Comparison of ENCODE assay signal across 17 mouse cellular contexts in the genomic region with DNA sequence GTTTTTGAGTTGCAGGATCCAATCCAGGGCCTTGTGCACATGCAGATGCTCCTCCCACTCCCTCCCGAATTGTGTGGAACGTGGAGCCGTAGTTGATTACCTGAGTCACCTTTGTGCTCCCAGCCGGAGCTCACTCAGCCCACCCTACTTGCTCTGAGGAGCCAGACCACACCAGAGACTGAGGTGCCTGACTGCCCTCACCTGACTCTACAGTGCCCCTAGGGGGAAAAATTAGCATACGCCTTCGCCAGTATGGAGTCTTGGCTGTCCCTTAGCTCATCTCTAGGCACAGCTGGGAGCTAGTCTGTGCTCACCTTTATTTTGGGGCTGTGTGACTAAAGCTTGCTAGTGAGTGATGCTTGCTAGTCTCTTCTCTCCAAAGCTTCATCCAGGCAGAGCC. TPM values are rescaled to one million over a fixed set of nuclear protein-coding genes. Genes with fewer than 3 reads are reported as not detected.
A peak's percentile ranks its signal among the peaks of the same experiment; 100 is the strongest.
DNase-seq lines count a peak whose midpoint lies in the region; ATAC-seq and TF ChIP-seq lines count a peak whose summit lies in the region.
"Had no signal": no experiment of that assay in that cellular context is flagged by ENCODE, and none has a peak within 500 bp of the region (broad histone marks: within the 10 kb centered on the region; RNA-seq: fewer than 3 reads in every experiment).

No protein-coding gene starts in this region.

- H3K36me3 ChIP-seq in heart, adult 2 months (ENCODE audit: control insufficient read depth, insufficient read depth, low read length), result no peaks in the 10 kb centered on the region
- peaks cover 75% of the 10 kb centered on the region for H3K36me3 ChIP-seq in midbrain, embryonic 12.5 days
- H3K36me3 ChIP-seq in midbrain, embryonic 14.5 days (ENCODE audit: control insufficient read depth, insufficient read depth, low read length), result peaks cover 78% of the 10 kb centered on the region
- peaks cover 74% of the 10 kb centered on the region for H3K36me3 ChIP-seq in forebrain, embryonic 12.5 days (replicated peaks)

- no peaks in the 10 kb centered on the region for H3K27me3 ChIP-seq in heart, adult 2 months (ENCODE audit: control insufficient read depth, insufficient read depth, low read length)
- H3K27me3 ChIP-seq in midbrain, embryonic 12.5 days, result no peaks in the 10 kb centered on the region
- no peaks in the 10 kb centered on the region for H3K27me3 ChIP-seq in midbrain, embryonic 14.5 days (ENCODE audit: control insufficient read depth, insufficient read depth, low read length)
- no peaks in the 10 kb centered on the region for H3K27me3 ChIP-seq in forebrain, embryonic 12.5 days
- H3K27me3 ChIP-seq: embryonic facial prominence, embryonic 12.5 days; hindbrain, embryonic 13.5 days; kidney, embryonic 15.5 days; neural tube, embryonic 12.5 days had no signal

- ATAC-seq in midbrain, embryonic 12.5 days (ENCODE audit: low FRiP score, low read depth), result no peak
- ATAC-seq in midbrain, embryonic 14.5 days (ENCODE audit: low FRiP score, low TSS enrichment), result no peak
- ATAC-seq in common myeloid progenitor, adult 5-6 weeks (replicated peaks; ENCODE audit: low read depth, poor library complexity, severe bottlenecking), result peak; percentile 51; the same call in 1 of the 2 replicates
- no peak for ATAC-seq in forebrain, embryonic 12.5 days (ENCODE audit: low FRiP score)
- ATAC-seq: midbrain, embryonic 16.5 days had no signal

- intact Hi-C loops in heart, adult 2 months (cut with DNase I), result no loop called here

- H3K9ac ChIP-seq in heart, adult 2 months (ENCODE audit: low read depth, low read length), result no peak overlapping the region
- no peak overlapping the region for H3K9ac ChIP-seq in midbrain, embryonic 12.5 days (replicated peaks)
- no peak overlapping the region for H3K9ac ChIP-seq in midbrain, embryonic 14.5 days (replicated peaks; ENCODE audit: low read length)
- H3K9ac ChIP-seq in forebrain, embryonic 12.5 days, result no peak overlapping the region
- H3K9ac ChIP-seq: embryonic facial prominence, embryonic 12.5 days; hindbrain, embryonic 13.5 days; kidney, embryonic 15.5 days; neural tube, embryonic 12.5 days had no signal

- WGBS in heart, adult 2 months, result 96% methylated on average over 6 of the region's 6 CpGs
- 84% methylated on average over 6 of the region's 6 CpGs for WGBS in midbrain, embryonic 12.5 days
- 87% methylated on average over 6 of the region's 6 CpGs for WGBS in midbrain, embryonic 14.5 days
- WGBS in forebrain, embryonic 12.5 days, result 84% methylated on average over 6 of the region's 6 CpGs

- no peaks in the 10 kb centered on the region for H3K79me2 ChIP-seq in heart, adult 2 months (replicated peaks; ENCODE audit: control insufficient read depth, insufficient read depth, low read length)

- no peaks in the 10 kb centered on the region for H3K9me3 ChIP-seq in midbrain, embryonic 12.5 days
- H3K9me3 ChIP-seq in midbrain, embryonic 14.5 days (ENCODE audit: control insufficient read depth, low read length), result no peaks in the 10 kb centered on the region
- H3K9me3 ChIP-seq in forebrain, embryonic 12.5 days, result no peaks in the 10 kb centered on the region
- H3K9me3 ChIP-seq: embryonic facial prominence, embryonic 12.5 days; hindbrain, embryonic 13.5 days; kidney, embryonic 15.5 days; neural tube, embryonic 12.5 days had no signal

- 0 out of 2 replicates have a peak, but pooled peaks have one; percentile 19 for TF ChIP-seq CTCF in heart, adult 2 months (IDR thresholded peaks at IDR 0.05)

- TF ChIP-seq EP300 in heart, adult 2 months (IDR thresholded peaks at IDR 0.05; ENCODE audit: insufficient read depth, low read depth, low read length), result no peak

- no peak for TF ChIP-seq POLR2A in heart, adult 2 months (IDR thresholded peaks at IDR 0.05; ENCODE audit: insufficient read depth, low read depth, low read length)

- DNase-seq in heart, adult 2 months, result no peak
- no peak for DNase-seq in heart, adult 18-20 months
- DNase-seq in midbrain, embryonic 14.5 days, result no peak
- peak; percentile 27 for DNase-seq in thymus, postnatal 25 days
- no peak for DNase-seq in right cerebral cortex, postnatal 10 days (ENCODE audit: low spot score in 2 of 2)
- DNase-seq: adrenal gland, postnatal 36 days; cerebellum, adult 11 months; layer of hippocampus, adult 9-11 months; lung, postnatal 10 days had no signal

- no peaks in the 10 kb centered on the region for H3K4me1 ChIP-seq in heart, adult 2 months (ENCODE audit: control insufficient read depth, insufficient read depth, low read length)
- H3K4me1 ChIP-seq in midbrain, embryonic 12.5 days, result no peaks in the 10 kb centered on the region
- no peaks in the 10 kb centered on the region for H3K4me1 ChIP-seq in midbrain, embryonic 14.5 days (ENCODE audit: control insufficient read depth, insufficient read depth, low read length)
- no peaks in the 10 kb centered on the region for H3K4me1 ChIP-seq in forebrain, embryonic 12.5 days
- H3K4me1 ChIP-seq: embryonic facial prominence, embryonic 12.5 days; hindbrain, embryonic 13.5 days; neural tube, embryonic 12.5 days had no signal

- no peak overlapping the region for H3K4me2 ChIP-seq in midbrain, embryonic 12.5 days (replicated peaks)
- H3K4me2 ChIP-seq in midbrain, embryonic 14.5 days (ENCODE audit: low read length), result no peak overlapping the region
- no peak overlapping the region for H3K4me2 ChIP-seq in forebrain, embryonic 12.5 days
- H3K4me2 ChIP-seq: embryonic facial prominence, embryonic 12.5 days; hindbrain, embryonic 13.5 days; kidney, embryonic 15.5 days; neural tube, embryonic 12.5 days had no signal

- H3K27ac ChIP-seq in heart, adult 2 months, result no peak overlapping the region
- H3K27ac ChIP-seq in midbrain, embryonic 12.5 days (replicated peaks), result 0 out of 2 replicates have a peak overlapping the region, but pooled peaks have one; percentile 0
- H3K27ac ChIP-seq in midbrain, embryonic 14.5 days (replicated peaks; ENCODE audit: low read depth, low read length), result no peak overlapping the region
- no peak overlapping the region for H3K27ac ChIP-seq in forebrain, embryonic 12.5 days
- H3K27ac ChIP-seq: embryonic facial prominence, embryonic 12.5 days; hindbrain, embryonic 13.5 days; kidney, embryonic 15.5 days; neural tube, embryonic 12.5 days had no signal

- H3K4me3 ChIP-seq in heart, adult 2 months, result no peak overlapping the region
- no peak overlapping the region for H3K4me3 ChIP-seq in midbrain, embryonic 12.5 days
- H3K4me3 ChIP-seq in midbrain, embryonic 14.5 days (replicated peaks; ENCODE audit: low read depth, low read length), result no peak overlapping the region
- no peak overlapping the region for H3K4me3 ChIP-seq in forebrain, embryonic 12.5 days (replicated peaks)
- H3K4me3 ChIP-seq: embryonic facial prominence, embryonic 12.5 days; hindbrain, embryonic 13.5 days; kidney, embryonic 15.5 days; neural tube, embryonic 12.5 days had no signal

RNA-seq across cellular contexts. Expression of gene Rnf114, which starts 24.0 kb away (rescaled TPM):
- total RNA-seq in heart, adult 2 months (2021), result 10 to 100 TPM; 60.4 to 76.7 TPM
- 96.3 and 128 TPM in 2 replicates for polyA plus RNA-seq in heart, adult 2 months (2012; rRNA removed)
- 10 to 100 TPM; 72.0 to 72.3 TPM for total RNA-seq in heart, adult 18-20 months (2021)
- 135 and 137 TPM in 2 replicates for polyA plus RNA-seq in midbrain, embryonic 12.5 days (2016; fragmentation: Nextera tagmentation; extraction: Ambion mirVana)
- 127 and 146 TPM in 2 replicates for polyA plus RNA-seq in midbrain, embryonic 14.5 days (2014; fragmentation: Nextera tagmentation; extraction: Ambion mirVana)
- 22.9 and 29.9 TPM in 2 replicates for total RNA-seq in common myeloid progenitor, adult 5-6 weeks (2017)
- polyA plus RNA-seq in forebrain, embryonic 12.5 days (2016; fragmentation: Nextera tagmentation; extraction: Ambion mirVana), result 126 and 129 TPM in 2 replicates

RNA-seq across cellular contexts. Expression of gene Spata2, which starts 24.2 kb away (rescaled TPM):
- total RNA-seq in heart, adult 2 months (2021), result 10 to 100 TPM; 15.4 to 15.6 TPM
- 15.5 and 19.7 TPM in 2 replicates for polyA plus RNA-seq in heart, adult 2 months (2012; rRNA removed)
- 10 to 100 TPM; 13.1 to 16.4 TPM for total RNA-seq in heart, adult 18-20 months (2021)
- 21.3 and 23.6 TPM in 2 replicates for polyA plus RNA-seq in midbrain, embryonic 12.5 days (2016; fragmentation: Nextera tagmentation; extraction: Ambion mirVana)
- polyA plus RNA-seq in midbrain, embryonic 14.5 days (2014; fragmentation: Nextera tagmentation; extraction: Ambion mirVana), result 27.4 and 29.9 TPM in 2 replicates
- total RNA-seq in common myeloid progenitor, adult 5-6 weeks (2017), result 7.6 and 9.9 TPM in 2 replicates
- polyA plus RNA-seq in forebrain, embryonic 12.5 days (2016; fragmentation: Nextera tagmentation; extraction: Ambion mirVana), result 19.6 and 23.0 TPM in 2 replicates

RNA-seq across cellular contexts. Expression of gene Slc9a8, which starts 46.9 kb away (rescaled TPM):
- total RNA-seq in heart, adult 2 months (2021), result 10 to 100 TPM; 21.7 to 23.6 TPM
- polyA plus RNA-seq in heart, adult 2 months (2012; rRNA removed), result 26.1 and 43.8 TPM in 2 replicates
- total RNA-seq in heart, adult 18-20 months (2021), result 10 to 100 TPM; 20.5 to 26.8 TPM
- polyA plus RNA-seq in midbrain, embryonic 12.5 days (2016; fragmentation: Nextera tagmentation; extraction: Ambion mirVana), result 26.1 and 27.5 TPM in 2 replicates
- 15.5 and 19.2 TPM in 2 replicates for polyA plus RNA-seq in midbrain, embryonic 14.5 days (2014; fragmentation: Nextera tagmentation; extraction: Ambion mirVana)
- total RNA-seq in common myeloid progenitor, adult 5-6 weeks (2017), result 19.3 and 29.1 TPM in 2 replicates
- 26.5 and 26.7 TPM in 2 replicates for polyA plus RNA-seq in forebrain, embryonic 12.5 days (2016; fragmentation: Nextera tagmentation; extraction: Ambion mirVana)
